Mouse (Mus musculus) embryo, embryonic 11.5 days (tissue): ENCODE data around the gene Sftpa1.

Experiments used
- DNase-seq: peaks from one replicate; pipeline ENCODE4 v3.0.0-alpha.2; 2012; ENCODE audit warnings: low read depth, low spot score

Gene Sftpa1

DNA sequence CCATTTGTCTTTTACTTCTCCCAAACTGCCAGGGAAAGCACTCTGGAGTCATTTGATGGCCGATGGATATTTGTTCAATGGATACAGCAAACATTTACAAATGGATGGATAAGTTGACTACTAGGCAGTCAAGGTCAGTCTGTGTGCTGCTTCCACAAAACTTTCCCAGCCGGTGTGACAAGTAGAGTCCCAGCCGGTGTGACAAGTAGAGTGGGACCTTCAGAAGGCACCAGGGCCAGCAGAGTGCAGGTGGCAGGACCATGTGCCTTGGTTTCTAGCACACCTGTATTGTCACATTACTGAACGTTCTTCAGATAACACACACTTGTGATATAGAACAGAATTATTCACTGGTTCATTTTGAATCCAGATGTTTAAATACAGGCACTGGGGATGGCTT is 28.5 kb downstream of the Sftpa1 start:
- no peak for DNase-seq

DNA sequence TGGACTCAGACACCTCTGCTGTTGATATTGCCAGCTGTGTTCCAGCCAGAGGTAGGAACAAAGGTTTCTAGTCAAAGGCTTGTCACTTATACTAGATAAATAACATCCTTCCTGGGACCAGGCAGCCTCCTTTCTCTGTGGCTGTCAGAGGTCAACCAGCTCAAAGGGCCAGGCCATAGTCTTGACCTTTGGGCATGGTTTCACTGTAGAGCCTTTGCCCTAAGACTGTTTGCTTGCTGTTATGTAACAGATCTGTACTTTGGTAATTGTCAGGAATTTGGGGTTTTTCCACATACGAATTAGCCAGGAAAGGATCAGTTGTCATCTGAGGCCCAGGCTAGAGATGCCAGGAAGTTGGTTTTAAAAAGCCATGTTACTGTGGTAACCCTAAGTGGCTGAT is 29.2 kb downstream of the Sftpa1 start:
- DNase-seq: no peak

DNA sequence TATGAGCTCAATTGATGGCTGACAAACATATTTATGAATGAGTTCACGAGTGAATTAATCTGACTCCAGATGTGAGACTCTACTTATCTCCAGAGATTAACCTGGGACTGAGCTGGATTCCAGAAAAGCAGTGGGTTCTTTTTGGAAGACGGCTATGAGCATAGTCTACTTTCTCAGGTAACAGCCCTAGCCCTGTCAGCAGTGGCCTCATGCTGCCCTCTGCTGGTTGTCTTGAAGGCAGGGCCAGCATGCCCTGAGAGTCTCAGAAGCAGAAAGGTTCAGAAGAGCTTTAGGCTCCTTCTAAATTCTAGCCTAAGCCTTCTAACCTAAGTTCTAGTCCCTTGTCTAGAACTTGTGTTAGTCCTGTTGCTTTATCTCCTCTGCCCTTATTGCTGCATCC is 31.1 kb downstream of the Sftpa1 start:
- DNase-seq: peak; percentile 14

DNA sequence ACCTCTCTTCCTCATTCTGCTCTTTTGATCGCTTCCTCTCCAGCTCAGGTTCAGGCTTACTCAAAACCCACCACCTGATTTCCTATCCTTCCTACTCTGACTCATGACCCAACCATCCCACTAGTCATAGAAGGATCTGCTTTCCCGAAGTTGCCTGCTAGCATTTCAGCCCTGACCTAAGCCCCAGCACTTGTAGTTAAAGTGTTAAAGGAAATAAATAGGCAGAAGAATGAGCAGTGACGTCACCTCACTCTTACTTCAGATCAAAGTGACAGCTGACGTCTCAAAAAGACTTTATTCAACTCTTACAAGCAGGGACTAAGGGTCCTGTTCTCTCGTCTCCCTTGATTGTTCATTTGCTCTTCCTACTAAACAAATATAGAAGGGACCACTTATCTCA is 35.7 kb downstream of the Sftpa1 start:
- no peak for DNase-seq

DNA sequence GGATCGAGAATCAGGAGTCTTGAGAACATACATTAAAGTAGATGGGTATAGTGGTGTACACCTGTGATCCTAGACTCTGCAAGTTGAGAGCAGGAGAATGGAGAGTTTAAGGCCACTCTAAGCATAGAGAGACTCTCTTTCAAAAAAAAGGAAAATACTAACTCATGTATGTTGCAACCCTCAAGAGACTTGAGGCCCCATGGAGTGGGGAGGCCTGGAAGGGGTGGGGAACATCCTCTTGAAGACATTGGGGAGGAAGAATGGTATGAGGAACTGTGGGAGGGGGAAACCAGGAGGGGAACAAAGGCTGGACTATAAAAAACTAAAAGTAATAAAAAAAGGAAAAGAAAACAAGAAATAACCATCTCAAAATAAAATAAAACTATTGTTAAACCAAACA is 37.0 kb downstream of the Sftpa1 start:
- no peak for DNase-seq

DNA sequence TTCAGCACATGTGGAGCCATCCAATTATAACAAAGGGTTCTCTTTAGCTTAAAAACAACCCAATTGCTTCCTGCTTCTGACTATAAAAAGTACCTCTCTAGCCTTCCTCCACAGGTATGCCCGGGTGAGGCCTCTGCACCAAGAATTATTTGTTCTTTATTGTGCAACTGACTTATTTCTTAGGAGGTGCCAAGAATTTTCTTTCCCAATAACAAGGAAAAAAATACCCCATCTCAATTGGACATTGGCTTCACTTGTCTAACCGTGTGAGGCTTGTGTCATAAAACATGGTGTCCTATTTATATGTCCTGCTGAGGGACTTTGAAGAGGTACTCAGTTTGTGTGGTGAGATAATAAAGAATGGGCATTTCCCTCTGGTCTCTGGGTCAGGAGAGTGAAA is 38.9 kb downstream of the Sftpa1 start:
- no peak for DNase-seq

DNA sequence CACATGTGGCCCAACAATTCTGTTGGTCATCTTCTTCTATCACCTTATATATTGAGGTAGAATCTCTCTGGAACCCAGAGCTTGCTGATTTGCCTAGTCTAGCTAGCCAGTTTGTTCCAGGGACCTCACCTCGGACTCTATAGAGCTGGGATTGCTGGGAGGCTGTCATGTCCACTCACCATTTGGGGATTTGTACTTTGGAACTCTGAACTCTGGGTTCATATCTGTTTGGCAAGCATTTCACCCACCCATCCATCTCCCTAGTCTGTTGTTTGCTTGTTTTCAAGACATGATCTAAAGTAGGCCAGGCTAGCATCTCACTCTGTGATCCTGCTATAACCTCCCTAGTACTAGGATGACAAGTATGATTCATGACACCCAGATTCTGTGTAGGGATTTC is 43.2 kb downstream of the Sftpa1 start:
- no peak for DNase-seq

DNA sequence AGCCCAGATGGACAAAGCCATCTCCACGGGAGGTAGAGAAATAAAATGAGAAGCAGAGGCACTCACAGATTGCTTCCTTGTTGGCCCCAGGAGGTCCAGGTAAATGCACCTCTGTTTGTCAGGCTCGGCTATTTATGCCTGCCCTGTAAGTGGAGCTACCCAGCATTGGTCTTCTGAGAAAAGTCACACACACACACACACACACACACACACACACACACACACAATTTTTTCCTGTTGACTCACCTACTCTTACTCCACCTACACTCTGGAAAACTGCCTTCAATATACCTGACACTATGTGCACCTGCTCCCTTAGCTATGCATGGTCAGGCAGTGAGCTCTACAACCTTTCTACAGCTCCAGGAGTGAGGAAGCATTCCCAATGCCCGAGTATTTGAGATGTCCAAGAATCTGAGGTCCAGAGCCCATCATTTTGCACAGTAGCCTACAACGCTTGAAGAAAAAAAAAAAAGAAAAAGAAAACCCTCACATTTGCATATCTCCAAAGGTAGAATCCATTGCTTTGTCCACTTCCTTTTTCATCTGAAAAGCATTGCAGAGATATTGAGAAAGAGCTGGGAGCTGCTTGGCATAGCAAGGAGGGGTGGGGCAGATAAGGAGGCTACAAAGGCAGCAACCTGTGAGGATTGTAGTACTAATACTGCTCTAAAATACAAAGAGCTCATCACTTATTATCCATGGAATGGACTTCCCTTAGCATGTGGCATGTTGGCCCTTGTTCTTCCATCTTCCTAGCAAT is 53.7 kb downstream of the Sftpa1 start, which contains the start of gene Sftpd:
TSS of gene Sftpd (minus strand) at position 91 of the 763 bp plus-strand sequence.
- DNase-seq: no peak
